Mouse (Mus musculus) intestine, embryonic 16.5 days (tissue): Measurements from ENCODE around the gene Cdh6. TPM values are rescaled to one million over a fixed set of nuclear protein-coding genes. Genes with fewer than 3 reads are reported as not detected.

Source experiments
- ATAC-seq: fragments of 200-750 bp; cut with Nextera tagmentation; 2 replicates; pipeline ENCODE4 v1.8.0; 2017; ENCODE audit warnings: moderate TSS enrichment, moderate library complexity
- H3K27ac ChIP-seq: fragments of 300-500 bp; sonication (generic); 2 replicates; pipeline ENCODE4 v1.5.1; 2014; ENCODE audit warnings: mild to moderate bottlenecking, low read length
- H3K27me3 ChIP-seq: fragments of 300-500 bp; sonication (generic); replicated peaks from 2 replicates; pipeline ENCODE4 v1.6.1; 2014; ENCODE audit warnings: low read length, control low read depth, mixed read lengths; ENCODE audit not compliant: control insufficient read depth, insufficient read depth
- H3K36me3 ChIP-seq: fragments of 300-500 bp; sonication (generic); 2 replicates; pipeline ENCODE4 v1.6.1; 2014; ENCODE audit warnings: low read length, control low read depth; ENCODE audit not compliant: control insufficient read depth, insufficient read depth
- H3K4me1 ChIP-seq: fragments of 300-500 bp; sonication (generic); 2 replicates; pipeline ENCODE4 v1.6.1; 2014; ENCODE audit warnings: low read length, control low read depth, mixed read lengths; ENCODE audit not compliant: control insufficient read depth, insufficient read depth
- H3K4me2 ChIP-seq: fragments of 300-500 bp; sonication (generic); 2 replicates; pipeline ENCODE4 v1.6.1; 2014; ENCODE audit warnings: low read depth, low read length, control low read depth
- H3K4me3 ChIP-seq: fragments of 300-500 bp; sonication (generic); 2 replicates; pipeline ENCODE4 v1.5.1; 2014; ENCODE audit warnings: mild to moderate bottlenecking, low read length
- H3K9ac ChIP-seq: fragments of 300-500 bp; sonication (generic); 2 replicates; pipeline ENCODE4 v1.6.1; 2014; ENCODE audit warnings: low read depth, low read length
- H3K9me3 ChIP-seq: fragments of 300-500 bp; sonication (generic); 2 replicates; pipeline ENCODE4 v1.6.1; 2016; ENCODE audit warnings: low read length, control low read depth; ENCODE audit not compliant: control insufficient read depth
- WGBS: fragments of 180-500 bp; shearing (Covaris S2); extraction: QIAGEN DNeasy Blood & Tissue Kit; methylation state at CpG from one replicate; pipeline ENCODE4 v1.1.7; 2014; 5-methylcytosine and 5-hydroxymethylcytosine counted together
- polyA plus RNA-seq: library from polyadenylated mRNA; unstranded; fragments of >200 nt; fragmentation: Nextera tagmentation; extraction: Ambion mirVana; gene quantifications from 2 replicates; pipeline ENCODE4 v1.2.1, GENCODE M21; 2015

The Cdh6 gene
- polyA plus RNA-seq, 1 experiment from 2014 or later: 5.1 TPM

DNA sequence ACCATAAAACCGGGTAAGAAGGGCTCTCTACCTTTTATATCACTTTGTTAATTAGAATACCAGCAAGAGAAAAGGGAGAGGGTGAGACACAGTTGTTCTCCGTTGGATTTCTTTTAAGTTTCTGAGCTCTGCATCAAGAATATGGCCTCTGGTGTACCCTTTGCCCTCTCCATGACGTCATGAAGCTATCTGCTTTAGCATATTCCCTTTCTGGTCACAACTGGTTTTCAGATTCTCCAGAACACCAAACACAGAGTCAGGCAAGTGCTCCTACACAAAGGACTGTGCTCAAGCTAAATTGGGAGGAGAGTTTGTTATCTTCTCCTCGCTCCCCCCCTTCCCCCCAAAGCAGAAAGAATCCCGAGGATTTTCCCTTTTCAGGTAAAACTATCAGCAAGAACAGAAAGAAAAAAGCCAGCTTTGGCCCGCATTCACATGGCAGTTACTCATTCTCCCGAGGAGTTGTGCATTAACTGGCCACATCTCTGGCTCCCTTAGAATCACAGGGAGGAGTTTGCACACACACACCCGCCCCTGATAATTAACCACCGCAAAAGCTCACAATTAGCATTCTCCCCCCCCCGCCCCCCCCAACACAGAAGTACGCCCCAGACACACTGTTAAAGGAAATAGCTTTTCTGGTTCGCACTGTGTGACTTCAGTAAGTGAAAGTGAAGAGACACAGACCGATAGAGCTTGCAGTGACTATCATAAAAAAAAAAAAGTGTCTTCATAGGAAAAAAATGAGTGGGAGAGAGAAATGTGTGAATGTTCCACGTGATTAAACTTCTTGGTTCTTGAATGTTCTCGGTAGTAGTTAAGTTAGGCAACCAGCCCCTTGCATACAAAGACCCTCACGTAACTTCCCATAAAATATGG is 1.8 kb downstream of the Cdh6 start:
- Histone ChIP-seq H3K4me1 (peaks cover 10% of the 10 kb centered on the region), H3K9me3 (no peaks in the 10 kb centered on the region), H3K9ac (peak overlapping the region; percentile 61; the same call in 1 of the 2 replicates), H3K4me2 (peak overlapping the region; percentile 92), H3K36me3 (no peaks in the 10 kb centered on the region), H3K4me3 (peak overlapping the region; percentile 61), H3K27ac (no peak overlapping the region), H3K27me3 (peaks cover 7% of the 10 kb centered on the region)
- peak; percentile 70 for ATAC-seq
- 4% methylated on average over 16 of the region's 16 CpGs for WGBS

DNA sequence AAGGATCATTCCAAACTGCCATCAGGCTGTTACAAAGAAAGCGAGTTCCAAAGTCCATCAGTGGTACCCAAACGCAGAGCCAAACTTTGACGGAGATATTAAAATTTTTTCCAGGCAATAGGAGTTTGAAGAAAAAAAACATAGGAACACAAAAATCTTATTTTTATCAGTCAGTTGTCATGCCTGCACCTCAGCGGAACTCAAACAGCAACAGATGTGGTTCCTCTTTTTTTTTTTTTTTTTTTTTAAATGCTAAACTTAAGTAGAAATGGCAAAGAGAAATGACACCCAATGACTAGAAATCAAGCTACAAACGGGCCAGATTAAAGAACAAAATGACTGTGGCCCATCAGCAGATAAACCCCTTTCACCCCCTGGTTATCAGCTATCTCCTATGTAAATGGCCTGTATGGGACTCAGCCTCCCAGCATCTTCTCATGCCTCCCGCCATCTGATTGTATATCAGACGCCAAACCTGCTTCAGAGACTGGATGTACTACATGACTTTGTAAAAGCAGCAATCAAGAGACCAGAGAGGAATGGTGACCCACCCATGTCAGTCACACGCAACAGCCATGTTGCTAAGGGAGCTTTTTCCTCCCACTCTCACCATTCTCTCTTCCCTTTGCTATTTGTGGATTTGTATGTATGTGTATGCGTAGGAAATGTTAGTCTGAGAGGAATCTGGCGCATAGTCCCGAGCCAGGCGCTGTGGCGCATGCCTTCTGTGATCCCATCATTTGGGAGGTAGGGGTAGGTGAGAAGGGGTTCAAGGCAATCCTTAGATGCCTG is 8.2 kb downstream of the Cdh6 start:
- Histone ChIP-seq H3K4me2 (no peak overlapping the region), H3K27ac (no peak overlapping the region), H3K36me3 (no peaks in the 10 kb centered on the region), H3K4me1 (no peaks in the 10 kb centered on the region), H3K9me3 (no peaks in the 10 kb centered on the region), H3K4me3 (no peak overlapping the region), H3K27me3 (no peaks in the 10 kb centered on the region), H3K9ac (no peak overlapping the region)
- WGBS: 87% methylated on average over 13 of the region's 13 CpGs
- ATAC-seq: no peak

DNA sequence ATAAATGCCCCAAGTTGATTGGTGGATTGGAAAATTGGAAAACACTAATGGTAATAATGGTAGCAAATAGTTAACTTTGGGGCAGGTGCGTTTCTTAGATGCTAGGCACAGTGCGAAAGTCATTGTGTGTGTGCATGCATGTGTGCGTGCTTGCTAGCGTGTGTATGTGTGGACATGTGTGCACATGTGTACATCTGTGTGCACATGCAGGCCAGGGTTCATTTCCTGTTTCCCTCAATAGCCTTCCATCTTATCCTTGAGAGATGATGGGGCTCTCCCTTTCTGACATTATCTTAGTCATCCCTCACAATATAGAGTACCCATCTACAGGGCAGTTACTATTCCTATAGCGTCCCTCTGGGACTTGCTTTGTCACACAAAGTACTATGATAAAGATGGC is 17.7 kb downstream of the Cdh6 start:
- no peak overlapping the region for H3K4me3 ChIP-seq
- WGBS: 92% methylated on average over 5 of the region's 5 CpGs
- no peak overlapping the region for H3K4me2 ChIP-seq
- H3K27me3 ChIP-seq: no peaks in the 10 kb centered on the region
- H3K9me3 ChIP-seq: no peaks in the 10 kb centered on the region
- no peaks in the 10 kb centered on the region for H3K36me3 ChIP-seq
- H3K9ac ChIP-seq: no peak overlapping the region
- H3K27ac ChIP-seq: no peak overlapping the region
- H3K4me1 ChIP-seq: no peaks in the 10 kb centered on the region
- ATAC-seq: no peak

DNA sequence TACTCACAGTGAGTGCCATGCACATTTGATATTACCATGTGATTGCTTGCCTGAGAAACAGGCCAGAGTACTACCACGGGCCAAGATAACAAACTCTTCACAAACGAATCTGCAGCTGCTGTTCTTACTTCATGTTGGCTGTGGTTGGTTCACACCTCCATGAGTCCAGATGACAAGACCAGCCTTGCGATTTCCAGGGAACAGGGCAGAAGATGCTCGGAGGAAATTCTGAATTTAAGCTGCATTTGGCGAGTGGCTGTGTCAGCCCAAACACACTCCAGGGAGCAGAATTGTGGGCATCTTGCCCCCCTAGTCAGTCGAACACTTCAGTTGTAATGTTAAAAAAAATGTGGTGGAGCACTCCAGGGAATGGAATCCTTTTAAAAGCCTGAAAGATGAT is 18.1 kb downstream of the Cdh6 start:
- H3K9me3 ChIP-seq: no peaks in the 10 kb centered on the region
- no peaks in the 10 kb centered on the region for H3K4me1 ChIP-seq
- H3K27ac ChIP-seq: no peak overlapping the region
- WGBS: 74% methylated on average over 6 of the region's 6 CpGs
- H3K4me2 ChIP-seq: no peak overlapping the region
- H3K36me3 ChIP-seq: no peaks in the 10 kb centered on the region
- H3K4me3 ChIP-seq: no peak overlapping the region
- no peaks in the 10 kb centered on the region for H3K27me3 ChIP-seq
- no peak for ATAC-seq
- no peak overlapping the region for H3K9ac ChIP-seq

DNA sequence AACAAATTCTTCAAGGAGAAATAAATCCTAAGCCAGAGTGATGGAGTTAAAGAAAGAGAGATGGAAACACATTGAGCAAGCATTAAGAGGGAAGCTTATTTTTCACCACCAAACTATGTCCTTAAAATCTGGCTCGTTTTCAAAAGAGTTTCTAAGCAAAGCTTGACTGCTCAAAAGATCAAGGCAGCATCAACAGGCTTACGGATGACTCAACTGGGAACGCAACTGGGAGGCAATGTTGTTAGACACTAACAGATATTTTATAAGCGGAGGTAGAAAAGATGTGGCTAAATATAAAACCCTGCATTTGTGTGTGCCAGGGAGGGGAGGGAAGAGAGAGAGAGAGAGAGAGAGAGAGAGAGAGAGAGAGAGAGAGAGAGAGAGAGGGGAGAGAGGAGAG is 31.5 kb downstream of the Cdh6 start:
- 67% methylated on average over 4 of the region's 4 CpGs for whole genome bisulfite sequencing
- no peaks in the 10 kb centered on the region for H3K27me3 ChIP-seq
- no peak overlapping the region for H3K9ac ChIP-seq
- no peak overlapping the region for H3K4me3 ChIP-seq
- ATAC-seq: no peak
- H3K36me3 ChIP-seq: no peaks in the 10 kb centered on the region
- no peaks in the 10 kb centered on the region for H3K4me1 ChIP-seq
- H3K4me2 ChIP-seq: no peak overlapping the region
- no peak overlapping the region for H3K27ac ChIP-seq
- H3K9me3 ChIP-seq: no peaks in the 10 kb centered on the region

DNA sequence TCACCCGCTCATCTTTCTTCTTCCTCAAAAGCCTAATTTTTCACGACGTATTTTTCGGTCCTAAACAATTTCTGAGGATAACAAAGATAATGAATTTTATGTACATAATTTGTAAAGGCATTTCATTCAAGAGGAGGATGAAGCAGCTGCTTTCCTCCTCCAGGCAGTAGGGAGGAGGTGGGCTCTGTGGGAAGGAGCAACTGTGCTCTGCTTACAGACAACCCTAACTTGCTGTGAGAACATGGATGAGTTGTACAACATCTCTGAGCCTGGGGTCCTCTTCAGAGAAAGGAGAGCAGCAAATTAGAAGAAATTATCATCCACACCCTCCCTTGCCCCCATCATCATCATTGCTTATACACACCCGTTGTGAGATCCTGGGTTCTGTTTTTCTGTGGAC is 33.8 kb downstream of the Cdh6 start:
- WGBS: 87% methylated on average over 5 of the region's 5 CpGs
- Histone ChIP-seq H3K27me3 (no peaks in the 10 kb centered on the region), H3K4me1 (no peaks in the 10 kb centered on the region), H3K27ac (no peak overlapping the region), H3K4me3 (no peak overlapping the region), H3K9ac (no peak overlapping the region), H3K9me3 (no peaks in the 10 kb centered on the region), H3K36me3 (no peaks in the 10 kb centered on the region), H3K4me2 (no peak overlapping the region)
- no peak for ATAC-seq

DNA sequence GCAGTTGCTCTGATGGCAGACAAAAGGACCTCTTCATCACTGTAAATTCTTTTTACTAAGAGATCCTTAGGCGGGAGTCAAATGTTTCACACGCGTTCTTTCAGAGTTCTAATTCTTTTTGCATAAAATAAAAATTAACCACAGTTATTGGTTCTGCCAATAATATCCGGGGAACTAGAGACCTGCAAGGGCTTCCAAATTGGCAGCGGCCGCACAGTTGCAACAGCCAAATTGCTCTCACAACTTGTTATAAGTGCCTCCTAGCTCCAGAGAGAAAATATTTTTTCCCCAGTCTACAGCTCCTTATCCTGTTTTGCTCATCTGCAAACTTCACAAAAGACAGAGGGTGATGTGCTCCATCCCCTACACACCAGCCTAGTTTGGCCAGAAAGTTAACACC is 36.3 kb downstream of the Cdh6 start:
- ATAC-seq: no peak
- Histone ChIP-seq H3K4me1 (no peaks in the 10 kb centered on the region), H3K9ac (no peak overlapping the region), H3K9me3 (no peaks in the 10 kb centered on the region), H3K4me3 (no peak overlapping the region), H3K36me3 (no peaks in the 10 kb centered on the region), H3K27ac (no peak overlapping the region), H3K4me2 (no peak overlapping the region), H3K27me3 (no peaks in the 10 kb centered on the region)
- 84% methylated on average over 6 of the region's 6 CpGs for WGBS

DNA sequence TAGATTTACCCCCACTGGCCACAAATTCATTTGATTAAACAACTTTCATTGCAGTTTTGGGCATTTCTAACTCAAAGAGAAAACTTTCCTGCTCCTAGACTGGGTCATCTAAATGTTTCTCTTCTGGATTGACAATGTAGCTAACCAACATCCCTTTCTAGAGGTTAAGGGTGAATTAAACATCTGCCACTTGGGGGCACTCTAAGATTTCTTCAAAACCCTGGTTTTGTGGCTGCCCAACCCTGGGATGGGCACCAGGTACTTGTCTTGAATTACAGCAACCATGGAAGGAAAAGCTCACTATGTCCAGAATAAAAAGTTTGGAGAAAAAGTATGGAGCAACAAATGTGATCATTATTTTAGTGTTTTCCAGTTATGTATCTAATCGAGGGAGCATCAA is 39.4 kb downstream of the Cdh6 start:
- no peak for ATAC-seq

DNA sequence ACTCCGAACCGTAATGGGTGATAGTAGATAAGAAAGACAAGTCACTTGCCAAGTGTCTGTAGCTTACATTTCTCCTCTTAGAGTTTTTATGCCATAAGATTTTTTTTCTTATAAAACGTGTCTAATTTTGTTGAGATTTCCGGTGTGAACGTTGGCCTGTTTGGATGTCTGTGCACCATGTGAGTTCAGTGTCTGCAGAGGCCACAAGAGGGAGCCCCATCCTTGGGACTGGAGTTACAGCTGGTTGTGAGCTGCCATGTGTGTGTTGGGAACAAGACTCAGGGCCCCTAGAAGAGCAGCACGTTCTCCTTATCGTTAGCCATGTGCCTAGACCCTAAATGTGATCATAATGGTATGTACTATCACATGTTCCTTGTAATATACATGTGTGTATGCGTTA is 40.1 kb downstream of the Cdh6 start:
- no peaks in the 10 kb centered on the region for H3K27me3 ChIP-seq
- no peak overlapping the region for H3K4me2 ChIP-seq
- H3K4me1 ChIP-seq: no peaks in the 10 kb centered on the region
- H3K36me3 ChIP-seq: no peaks in the 10 kb centered on the region
- no peaks in the 10 kb centered on the region for H3K9me3 ChIP-seq
- ATAC-seq: no peak
- no peak overlapping the region for H3K27ac ChIP-seq
- H3K4me3 ChIP-seq: no peak overlapping the region
- WGBS: 92% methylated on average over 8 of the region's 8 CpGs
- H3K9ac ChIP-seq: no peak overlapping the region

More for the DNA sequence above, 39.4 kb downstream of the Cdh6 start:
- no peak overlapping the region for H3K27ac ChIP-seq
- H3K9me3 ChIP-seq: no peaks in the 10 kb centered on the region
- no peaks in the 10 kb centered on the region for H3K36me3 ChIP-seq
- H3K9ac ChIP-seq: no peak overlapping the region
- no peak overlapping the region for H3K4me2 ChIP-seq
- H3K4me3 ChIP-seq: no peak overlapping the region
- no peaks in the 10 kb centered on the region for H3K27me3 ChIP-seq
- WGBS: 77% methylated on average over 1 of the region's 1 CpGs
- H3K4me1 ChIP-seq: no peaks in the 10 kb centered on the region
